Comparison of ENCODE assay signal across 8 mouse cellular contexts in the genomic region with DNA sequence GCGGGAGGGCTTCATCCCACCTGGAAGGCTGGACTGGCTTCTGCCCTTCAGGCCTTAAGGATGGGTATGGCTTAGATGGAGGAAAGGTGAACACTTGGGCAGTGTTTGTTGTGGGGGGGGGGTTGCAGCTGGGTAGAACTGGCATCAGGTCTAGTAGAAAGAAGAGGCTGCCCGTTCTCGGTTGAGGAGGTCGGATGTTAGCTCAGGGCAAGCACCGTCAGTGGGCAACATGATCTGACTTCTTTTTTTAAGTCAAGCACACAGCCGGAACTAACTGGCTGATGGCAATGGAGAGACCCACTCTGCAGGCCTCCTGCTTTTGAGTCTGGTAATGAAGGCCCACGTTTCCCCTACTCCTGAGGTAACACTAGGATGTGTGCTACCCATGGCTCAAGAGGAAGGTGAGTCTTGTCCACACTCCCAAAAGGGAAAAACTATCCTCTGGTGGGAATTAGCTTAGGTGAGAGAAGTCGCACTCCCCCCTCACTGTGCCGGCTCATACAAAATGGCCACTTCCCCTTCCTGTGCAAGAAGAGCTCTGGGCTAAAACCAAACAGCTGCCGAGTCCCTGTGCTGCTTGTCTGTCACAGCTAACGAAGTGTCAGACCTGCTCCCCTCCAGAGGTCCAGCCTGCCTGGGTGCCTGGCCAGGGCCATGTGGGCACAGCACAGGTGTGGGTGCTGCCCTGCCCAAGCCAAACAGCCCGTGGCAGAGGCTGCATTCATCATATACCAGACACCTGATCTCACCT.
DNase-seq lines count a peak whose midpoint lies in the region; ATAC-seq and TF ChIP-seq lines count a peak whose summit lies in the region.

No protein-coding gene starts in this region.

- DNase-seq in forebrain, embryonic 14.5 days (ENCODE audit: low spot score): no peak
- DNase-seq in lung, embryonic 14.5 days: no peak
- DNase-seq in lung, postnatal 36 days: no peak
- no peak for DNase-seq in embryonic facial prominence, embryonic 14.5 days (ENCODE audit: low spot score)
- DNase-seq in thymus, adult 2 months: peak; percentile 40

- no peak overlapping the region for H3K4me2 ChIP-seq in forebrain, embryonic 12.5 days
- H3K4me2 ChIP-seq in forebrain, embryonic 14.5 days (ENCODE audit: low read length): no peak overlapping the region
- H3K4me2 ChIP-seq in lung, embryonic 14.5 days: no peak overlapping the region
- no peak overlapping the region for H3K4me2 ChIP-seq in embryonic facial prominence, embryonic 14.5 days (ENCODE audit: low read depth, low read length)

- no peak for TF ChIP-seq CTCF in lung, embryonic 14.5 days (IDR thresholded peaks at IDR 0.05; ENCODE audit: low read depth)
- no peak for TF ChIP-seq CTCF in thymus, adult 2 months (IDR thresholded peaks at IDR 0.05; ENCODE audit: borderline replicate concordance, control insufficient read depth, extremely low read depth, insufficient read depth, low read length, poor library complexity)

- no peaks in the 10 kb centered on the region for H3K27me3 ChIP-seq in forebrain, embryonic 12.5 days
- H3K27me3 ChIP-seq in forebrain, embryonic 14.5 days (replicated peaks; ENCODE audit: control insufficient read depth, insufficient read depth, low read length): no peaks in the 10 kb centered on the region
- no peaks in the 10 kb centered on the region for H3K27me3 ChIP-seq in lung, embryonic 14.5 days (ENCODE audit: insufficient read depth, low read length)
- H3K27me3 ChIP-seq in embryonic facial prominence, embryonic 14.5 days (replicated peaks; ENCODE audit: control insufficient read depth, insufficient read depth, low read length): no peaks in the 10 kb centered on the region
- no peaks in the 10 kb centered on the region for H3K27me3 ChIP-seq in thymus, adult 2 months (ENCODE audit: control insufficient read depth, insufficient read depth, low read length)

- no peak overlapping the region for H3K9ac ChIP-seq in forebrain, embryonic 12.5 days
- no peak overlapping the region for H3K9ac ChIP-seq in forebrain, embryonic 14.5 days (ENCODE audit: low read length)
- no peak overlapping the region for H3K9ac ChIP-seq in lung, embryonic 14.5 days
- H3K9ac ChIP-seq in embryonic facial prominence, embryonic 14.5 days (ENCODE audit: low read depth, low read length): no peak overlapping the region

- peaks cover 90% of the 10 kb centered on the region for H3K4me1 ChIP-seq in forebrain, embryonic 12.5 days
- peaks cover 44% of the 10 kb centered on the region for H3K4me1 ChIP-seq in forebrain, embryonic 14.5 days (ENCODE audit: control insufficient read depth, insufficient read depth, low read length)
- peaks cover 32% of the 10 kb centered on the region for H3K4me1 ChIP-seq in lung, embryonic 14.5 days (ENCODE audit: insufficient read depth)
- peaks cover 39% of the 10 kb centered on the region for H3K4me1 ChIP-seq in embryonic facial prominence, embryonic 14.5 days (ENCODE audit: control insufficient read depth, insufficient read depth, low read length)
- H3K4me1 ChIP-seq in thymus, adult 2 months (replicated peaks; ENCODE audit: control insufficient read depth, insufficient read depth, low read length): peaks cover 32% of the 10 kb centered on the region

- WGBS in forebrain, embryonic 12.5 days: 70% methylated on average over 12 of the region's 12 CpGs
- WGBS in forebrain, embryonic 14.5 days: 66% methylated on average over 12 of the region's 12 CpGs
- 59% methylated on average over 12 of the region's 12 CpGs for WGBS in lung, embryonic 14.5 days
- 48% methylated on average over 12 of the region's 12 CpGs for WGBS in embryonic facial prominence, embryonic 14.5 days
- 33% methylated on average over 12 of the region's 12 CpGs for WGBS in thymus, adult 2 months

- H3K9me3 ChIP-seq in forebrain, embryonic 12.5 days: no peaks in the 10 kb centered on the region
- no peaks in the 10 kb centered on the region for H3K9me3 ChIP-seq in forebrain, embryonic 14.5 days (replicated peaks; ENCODE audit: control insufficient read depth, low read length)
- H3K9me3 ChIP-seq in lung, embryonic 14.5 days (ENCODE audit: low read depth, low read length): no peaks in the 10 kb centered on the region
- H3K9me3 ChIP-seq in embryonic facial prominence, embryonic 14.5 days (ENCODE audit: control insufficient read depth, low read length): no peaks in the 10 kb centered on the region

- ATAC-seq in forebrain, embryonic 12.5 days (ENCODE audit: low FRiP score): no peak
- ATAC-seq in forebrain, embryonic 14.5 days: no peak
- ATAC-seq in lung, embryonic 14.5 days (ENCODE audit: insufficient read depth): no peak
- ATAC-seq in embryonic facial prominence, embryonic 14.5 days (ENCODE audit: low read depth): no peak
- peak; percentile 62 for ATAC-seq in megakaryocyte, adult 5-6 weeks (ENCODE audit: poor library complexity, severe bottlenecking)
- no peak for ATAC-seq in erythroid progenitor cell, adult 5-6 weeks (replicated peaks; ENCODE audit: low FRiP score, poor library complexity, severe bottlenecking)

- TF ChIP-seq POLR2A in thymus, adult 2 months (IDR thresholded peaks at IDR 0.05; ENCODE audit: control insufficient read depth, extremely low read depth, insufficient read depth, low read length, poor library complexity): no peak

- peaks cover 8% of the 10 kb centered on the region; the same call in 1 of the 2 replicates for H3K36me3 ChIP-seq in forebrain, embryonic 12.5 days (replicated peaks)
- no peaks in the 10 kb centered on the region for H3K36me3 ChIP-seq in forebrain, embryonic 14.5 days (ENCODE audit: control insufficient read depth, insufficient read depth, low read length)
- H3K36me3 ChIP-seq in lung, embryonic 14.5 days (ENCODE audit: insufficient read depth): peaks cover 14% of the 10 kb centered on the region
- H3K36me3 ChIP-seq in embryonic facial prominence, embryonic 14.5 days (ENCODE audit: control insufficient read depth, insufficient read depth, low read length): peaks cover 17% of the 10 kb centered on the region; the same call in 1 of the 2 replicates
- peaks cover 6% of the 10 kb centered on the region for H3K36me3 ChIP-seq in thymus, adult 2 months (ENCODE audit: control insufficient read depth, insufficient read depth, low read length)

- no peak overlapping the region for H3K4me3 ChIP-seq in forebrain, embryonic 12.5 days (replicated peaks)
- H3K4me3 ChIP-seq in forebrain, embryonic 14.5 days (ENCODE audit: low read depth, low read length): no peak overlapping the region
- no peak overlapping the region for H3K4me3 ChIP-seq in lung, embryonic 14.5 days (ENCODE audit: low read depth, low read length)
- H3K4me3 ChIP-seq in embryonic facial prominence, embryonic 14.5 days (ENCODE audit: low read depth, low read length): no peak overlapping the region
- H3K4me3 ChIP-seq in thymus, adult 2 months (ENCODE audit: control insufficient read depth, insufficient read depth, low read length): 0 out of 2 replicates have a peak overlapping the region, but pooled peaks have one; percentile 6

- H3K27ac ChIP-seq in forebrain, embryonic 12.5 days: peak overlapping the region; percentile 36; the same call in 1 of the 2 replicates
- H3K27ac ChIP-seq in forebrain, embryonic 14.5 days (ENCODE audit: low read depth, low read length): no peak overlapping the region
- peak overlapping the region; percentile 25; the same call in 1 of the 2 replicates for H3K27ac ChIP-seq in lung, embryonic 14.5 days (ENCODE audit: low read depth)
- peak overlapping the region; percentile 71 for H3K27ac ChIP-seq in embryonic facial prominence, embryonic 14.5 days (replicated peaks; ENCODE audit: low read depth, low read length)
- peak overlapping the region; percentile 25 for H3K27ac ChIP-seq in thymus, adult 2 months (ENCODE audit: control insufficient read depth, insufficient read depth, low read length)
